Mouse (Mus musculus) hindbrain, embryonic 15.5 days (tissue): Measurements from ENCODE around the gene Gm4131. TPM values are rescaled to one million over a fixed set of nuclear protein-coding genes. Genes with fewer than 3 reads are reported as not detected.

Experiments used
- ATAC-seq: fragments of 200-750 bp; cut with Nextera tagmentation; 2 replicates; pipeline ENCODE4 v1.8.0; 2017; ENCODE audit warnings: low read depth, moderate number of reproducible peaks, moderate TSS enrichment; ENCODE audit not compliant: low FRiP score
- H3K27ac ChIP-seq: fragments of 300-500 bp; sonication (generic); replicated peaks from 2 replicates; pipeline ENCODE4 v1.5.1; 2015; ENCODE audit warnings: mild to moderate bottlenecking, inconsistent platforms
- H3K27me3 ChIP-seq: fragments of 300-500 bp; sonication (generic); 2 replicates; pipeline ENCODE4 v1.6.1; 2015; ENCODE audit warnings: control low read depth, inconsistent platforms
- H3K36me3 ChIP-seq: fragments of 300-500 bp; sonication (generic); 2 replicates; pipeline ENCODE4 v1.6.1; 2015; ENCODE audit warnings: control low read depth, inconsistent platforms
- H3K4me1 ChIP-seq: fragments of 300-500 bp; sonication (generic); replicated peaks from 2 replicates; pipeline ENCODE4 v1.6.1; 2015; ENCODE audit warnings: control low read depth, inconsistent platforms
- H3K4me2 ChIP-seq: fragments of 300-500 bp; sonication (generic); 2 replicates; pipeline ENCODE4 v1.6.1; 2015; ENCODE audit warnings: moderate library complexity, mild to moderate bottlenecking, inconsistent platforms
- H3K4me3 ChIP-seq: fragments of 300-500 bp; sonication (generic); 2 replicates; pipeline ENCODE4 v1.5.1; 2015; ENCODE audit warnings: mild to moderate bottlenecking, inconsistent platforms
- H3K9ac ChIP-seq: fragments of 300-500 bp; sonication (generic); 2 replicates; pipeline ENCODE4 v1.6.1; 2015; ENCODE audit warnings: inconsistent platforms
- H3K9me3 ChIP-seq: fragments of 300-500 bp; sonication (generic); 2 replicates; pipeline ENCODE4 v1.6.1; 2016; ENCODE audit warnings: control low read depth, inconsistent platforms
- WGBS: fragments of 180-500 bp; shearing (Covaris S2); methylation state at CpG from one replicate; pipeline ENCODE4 v1.1.7; 2015; 5-methylcytosine and 5-hydroxymethylcytosine counted together
- polyA plus RNA-seq: library from polyadenylated mRNA; unstranded; fragments of >200 nt; fragmentation: Nextera tagmentation; extraction: Ambion mirVana; gene quantifications from 2 replicates; pipeline ENCODE4 v1.2.1, GENCODE M21; 2015

Gene Gm4131
- polyA plus RNA-seq, 1 experiment from 2014 or later, result 0.39 TPM

- no peak for ATAC-seq
- Histone ChIP-seq H3K36me3 (no peaks in the 10 kb centered on the region), H3K9me3 (no peaks in the 10 kb centered on the region), H3K4me2 (no peak overlapping the region), H3K9ac (no peak overlapping the region), H3K4me3 (no peak overlapping the region), H3K27me3 (no peaks in the 10 kb centered on the region), H3K27ac (no peak overlapping the region), H3K4me1 (peaks cover 4% of the 10 kb centered on the region)
- WGBS, result 64% methylated on average over 4 of the region's 4 CpGs
Observed at GRCm38 (mm10) chr14:62422265-62422664, 144.5 kb downstream of the Gm4131 start.

- no peak overlapping the region for H3K9ac ChIP-seq
- H3K27me3 ChIP-seq, result no peaks in the 10 kb centered on the region
- peaks cover 19% of the 10 kb centered on the region for H3K4me1 ChIP-seq
- H3K4me3 ChIP-seq, result no peak overlapping the region
- H3K27ac ChIP-seq, result peak overlapping the region; percentile 76
- WGBS, result 82% methylated on average over 3 of the region's 3 CpGs
- no peak overlapping the region for H3K4me2 ChIP-seq
- ATAC-seq, result no peak
- no peaks in the 10 kb centered on the region for H3K9me3 ChIP-seq
- H3K36me3 ChIP-seq, result no peaks in the 10 kb centered on the region
Observed at GRCm38 (mm10) chr14:62417501-62417900, 149.2 kb downstream of the Gm4131 start.

- no peak overlapping the region for H3K4me3 ChIP-seq
- 31% methylated on average over 1 of the region's 1 CpGs for WGBS
- no peaks in the 10 kb centered on the region for H3K9me3 ChIP-seq
- H3K4me2 ChIP-seq, result no peak overlapping the region
- no peaks in the 10 kb centered on the region for H3K36me3 ChIP-seq
- H3K27ac ChIP-seq, result peak overlapping the region; percentile 76
- H3K27me3 ChIP-seq, result no peaks in the 10 kb centered on the region
- ATAC-seq, result peak; percentile 71
- H3K9ac ChIP-seq, result no peak overlapping the region
- peaks cover 19% of the 10 kb centered on the region for H3K4me1 ChIP-seq
Observed at GRCm38 (mm10) chr14:62416742-62417134, 150.0 kb downstream of the Gm4131 start.

- Histone ChIP-seq H3K4me1 (peaks cover 19% of the 10 kb centered on the region), H3K9ac (no peak overlapping the region), H3K27ac (peak overlapping the region; percentile 76), H3K36me3 (no peaks in the 10 kb centered on the region), H3K4me2 (no peak overlapping the region), H3K9me3 (no peaks in the 10 kb centered on the region), H3K4me3 (no peak overlapping the region), H3K27me3 (no peaks in the 10 kb centered on the region)
- ATAC-seq, result peak; percentile 92
- 16% methylated on average over 7 of the region's 7 CpGs for WGBS
Observed at GRCm38 (mm10) chr14:62416007-62416741, 150.5 kb downstream of the Gm4131 start.

Other genes starting within 250 kb of the Gm4131 start
- 0.67 and 1.3 TPM in 2 replicates for gene Gucy1b2, start 110.6 kb downstream of the Gm4131 start, polyA plus RNA-seq
- 51.3 and 61.8 TPM in 2 replicates for gene Fam124a, start 11.2 kb downstream of the Gm4131 start, polyA plus RNA-seq
- gene Serpine3, start 96.7 kb upstream of the Gm4131 start, polyA plus RNA-seq, result 0.14 TPM in 1 of 2 replicates, not detected in the other
- gene Ints6, start 194.2 kb upstream of the Gm4131 start, polyA plus RNA-seq, result 14.5 and 14.7 TPM in 2 replicates